Mouse (Mus musculus): ENCODE data around the gene Sec14l3.
"Not testable (repeated sequence)": the region's sequence is repeated elsewhere in the genome, so short reads cannot be mapped to it uniquely, and the experiment has no call there.

The Sec14l3 gene

GRCm38 (mm10) chr11:4101851-4102250 is 37.2 kb downstream of the Sec14l3 start:
- in situ Hi-C loops (cut with MboI, MseI) = no loop called here

GRCm38 (mm10) chr11:4103522-4103921 is 38.9 kb downstream of the Sec14l3 start:
- in situ Hi-C loops (cut with MboI, MseI) = no loop called here

- in situ Hi-C loops (cut with MboI, MseI) = no loop called here
These were observed 40.3 kb downstream of the Sec14l3 start for GRCm38 (mm10) chr11:4104989-4105388.

GRCm38 (mm10) chr11:4105444-4105843 is 40.8 kb downstream of the Sec14l3 start:
- in situ Hi-C loops (cut with MboI, MseI) = no loop called here

- in situ Hi-C loops (cut with MboI, MseI) = not testable (repeated sequence)
These were observed 43.3 kb downstream of the Sec14l3 start for GRCm38 (mm10) chr11:4107901-4108300.

GRCm38 (mm10) chr11:4108691-4109090 is 44.0 kb downstream of the Sec14l3 start:
- in situ Hi-C loops (cut with MboI, MseI) = no loop called here

GRCm38 (mm10) chr11:4112033-4112432 is 47.4 kb downstream of the Sec14l3 start:
- in situ Hi-C loops (cut with MboI, MseI) = no loop called here

GRCm38 (mm10) chr11:4112861-4113260 is 48.2 kb downstream of the Sec14l3 start:
- in situ Hi-C loops (cut with MboI, MseI) = no loop called here

- in situ Hi-C loops (cut with MboI, MseI) = no loop called here
These were observed 48.9 kb downstream of the Sec14l3 start for GRCm38 (mm10) chr11:4113496-4113895.

- in situ Hi-C loops (cut with MboI, MseI) = no loop called here
These were observed 49.3 kb downstream of the Sec14l3 start for GRCm38 (mm10) chr11:4113970-4114369.

GRCm38 (mm10) chr11:4114541-4114940 is 49.9 kb downstream of the Sec14l3 start:
- in situ Hi-C loops (cut with MboI, MseI) = not testable (repeated sequence)

GRCm38 (mm10) chr11:4115407-4115806 is 50.8 kb downstream of the Sec14l3 start:
- in situ Hi-C loops (cut with MboI, MseI) = no loop called here

- in situ Hi-C loops (cut with MboI, MseI) = no loop called here
These were observed 52.0 kb downstream of the Sec14l3 start for GRCm38 (mm10) chr11:4116458-4117141.

GRCm38 (mm10) chr11:4117372-4118071 is 52.9 kb downstream of the Sec14l3 start:
- in situ Hi-C loops (cut with MboI, MseI) = no loop called here

GRCm38 (mm10) chr11:4118081-4118921 is 53.7 kb downstream of the Sec14l3 start:
- in situ Hi-C loops (cut with MboI, MseI) = no loop called here

- in situ Hi-C loops (cut with MboI, MseI) = no loop called here
These were observed 55.0 kb downstream of the Sec14l3 start for GRCm38 (mm10) chr11:4119635-4120034.

GRCm38 (mm10) chr11:4121691-4122090 is 57.0 kb downstream of the Sec14l3 start:
- in situ Hi-C loops (cut with MboI, MseI) = no loop called here

- in situ Hi-C loops (cut with MboI, MseI) = no loop called here
These were observed 57.6 kb downstream of the Sec14l3 start for GRCm38 (mm10) chr11:4122226-4122625.

- in situ Hi-C loops (cut with MboI, MseI) = no loop called here
These were observed 58.3 kb downstream of the Sec14l3 start, which contains the start of gene Sec14l2 for GRCm38 (mm10) chr11:4122742-4123579. TSS of gene Sec14l2 (minus strand) at chr11:4123415.

GRCm38 (mm10) chr11:4123922-4124321 is 59.3 kb downstream of the Sec14l3 start:
- in situ Hi-C loops (cut with MboI, MseI) = no loop called here

GRCm38 (mm10) chr11:4127059-4127458 is 62.4 kb downstream of the Sec14l3 start:
- in situ Hi-C loops (cut with MboI, MseI) = no loop called here
